Mouse (Mus musculus) small intestine, adult 2 months (tissue): ENCODE measurements around the gene Golga7b. TPM values are rescaled to one million over a fixed set of nuclear protein-coding genes. Genes with fewer than 3 reads are reported as not detected.

Experiments
- H3K27ac ChIP-seq: fragments of 200-500 bp; 2 replicates; pipeline ENCODE4 v1.5.1; 2012; ENCODE audit warnings: low read depth, low read length, control low read depth, inconsistent platforms; ENCODE audit not compliant: insufficient read depth
- H3K27me3 ChIP-seq: fragments of 200-500 bp; 2 replicates; pipeline ENCODE4 v1.6.1; 2012; ENCODE audit warnings: mild to moderate bottlenecking, moderate library complexity, low read length, inconsistent platforms; ENCODE audit not compliant: control insufficient read depth, insufficient read depth
- H3K36me3 ChIP-seq: fragments of 200-500 bp; 2 replicates; pipeline ENCODE4 v1.6.1; 2012; ENCODE audit warnings: mild to moderate bottlenecking, low read length, control low read depth, inconsistent platforms; ENCODE audit not compliant: control insufficient read depth, insufficient read depth
- H3K4me1 ChIP-seq: fragments of 200-500 bp; 2 replicates; pipeline ENCODE4 v1.6.1; 2012; ENCODE audit warnings: low read length, inconsistent platforms, mixed read lengths; ENCODE audit not compliant: control insufficient read depth, insufficient read depth, insufficient read length
- H3K4me3 ChIP-seq: fragments of 200-500 bp; 2 replicates; pipeline ENCODE4 v1.5.1; 2012; ENCODE audit warnings: low read depth, mild to moderate bottlenecking, control low read depth, inconsistent platforms, low read length, moderate library complexity
- CTCF ChIP-seq: fragments of 200-500 bp; IDR thresholded peaks from 2 replicates; pipeline ENCODE4 v1.5.1; 2012; ENCODE audit warnings: low read depth, mild to moderate bottlenecking, control low read depth, inconsistent platforms, low read length, moderate library complexity, mixed read lengths; ENCODE audit not compliant: insufficient replicate concordance, insufficient read length; ENCODE audit errors: extremely low read depth
- POLR2A ChIP-seq: fragments of 200-500 bp; IDR thresholded peaks from 2 replicates; pipeline ENCODE4 v1.6.1; 2012; ENCODE audit warnings: low read depth, mild to moderate bottlenecking, control low read depth, inconsistent platforms, low read length, moderate library complexity
- WGBS: fragments of 180-500 bp; shearing (Covaris S2); methylation state at CpG from one replicate; pipeline ENCODE4 v1.1.7; 2018; 5-methylcytosine and 5-hydroxymethylcytosine counted together
- polyA plus RNA-seq: library from polyadenylated mRNA; depleted of rRNA; stranded (reverse); fragments of >200 nt; gene quantifications from 2 replicates; pipeline ENCODE4 v1.2.3, GENCODE M21; 2012; rRNA removed

Golga7b gene
- 0.34 and 0.63 TPM in 2 replicates for polyA plus RNA-seq

GRCm38 (mm10) chr19:42247519-42247918 is at the start of gene Golga7b:
Gene Golga7b, plus strand, starts transcription at chr19:42247574.
- WGBS, result 84% methylated on average over 3 of the region's 3 CpGs
- Histone ChIP-seq H3K4me3 (no peak within 1 kb of the TSS), H3K36me3 (no peaks in the 10 kb centered on the region), H3K4me1 (peaks cover 15% of the 10 kb centered on the region; the same call in 1 of the 2 replicates), H3K27ac (no peak within 1 kb of the TSS), H3K27me3 (no peaks in the 10 kb centered on the region)
- no peak for TF ChIP-seq CTCF
- no peak for TF ChIP-seq POLR2A

GRCm38 (mm10) chr19:42198026-42198425 is 49.3 kb upstream of the Golga7b start:
- Histone ChIP-seq H3K27ac (no peak overlapping the region), H3K36me3 (no peaks in the 10 kb centered on the region), H3K4me1 (peaks cover 14% of the 10 kb centered on the region), H3K4me3 (no peak overlapping the region), H3K27me3 (peaks cover 16% of the 10 kb centered on the region)
- WGBS, result 39% methylated on average over 11 of the region's 11 CpGs
- TF ChIP-seq CTCF (no peak), POLR2A (no peak)

- Histone ChIP-seq H3K27ac (no peak within 1 kb of the TSS), H3K4me1 (peaks cover 14% of the 10 kb centered on the region), H3K27me3 (peaks cover 16% of the 10 kb centered on the region), H3K36me3 (no peaks in the 10 kb centered on the region), H3K4me3 (peak within 1 kb of the TSS; percentile 41)
- 3% methylated on average over 60 of the region's 60 CpGs for WGBS
- no peak for TF ChIP-seq CTCF
- no peak for TF ChIP-seq POLR2A
These were observed 45.5 kb upstream of the Golga7b start, which contains the start of gene Sfrp5 for GRCm38 (mm10) chr19:42201696-42202381. Gene Sfrp5, minus strand, starts transcription at chr19:42202252.

GRCm38 (mm10) chr19:42202467-42202866 is 44.9 kb upstream of the Golga7b start:
- Histone ChIP-seq H3K36me3 (no peaks in the 10 kb centered on the region), H3K4me1 (peaks cover 14% of the 10 kb centered on the region), H3K27me3 (peaks cover 16% of the 10 kb centered on the region), H3K4me3 (peak overlapping the region; percentile 41; the same call in 1 of the 2 replicates), H3K27ac (no peak overlapping the region)
- TF ChIP-seq POLR2A (no peak), CTCF (no peak)
- 27% methylated on average over 8 of the region's 8 CpGs for WGBS

GRCm38 (mm10) chr19:42204306-42204705 is 43.1 kb upstream of the Golga7b start:
- 25% methylated on average over 4 of the region's 4 CpGs for WGBS
- Histone ChIP-seq H3K27ac (no peak overlapping the region), H3K27me3 (peaks cover 16% of the 10 kb centered on the region), H3K4me1 (peaks cover 11% of the 10 kb centered on the region), H3K36me3 (no peaks in the 10 kb centered on the region), H3K4me3 (no peak overlapping the region)
- TF ChIP-seq CTCF (no peak), POLR2A (no peak)

- WGBS, result 78% methylated on average over 8 of the region's 8 CpGs
- no peak overlapping the region for H3K4me3 ChIP-seq
- H3K27ac ChIP-seq, result no peak overlapping the region
- H3K4me1 ChIP-seq, result peaks cover 17% of the 10 kb centered on the region
- H3K27me3 ChIP-seq, result peaks cover 16% of the 10 kb centered on the region
- no peak for TF ChIP-seq CTCF
- no peak for TF ChIP-seq POLR2A
- no peaks in the 10 kb centered on the region for H3K36me3 ChIP-seq
These were observed 42.2 kb upstream of the Golga7b start for GRCm38 (mm10) chr19:42205201-42205600.

- Histone ChIP-seq H3K4me1 (peaks cover 7% of the 10 kb centered on the region; the same call in 1 of the 2 replicates), H3K36me3 (no peaks in the 10 kb centered on the region), H3K4me3 (no peak overlapping the region), H3K27me3 (peaks cover 2% of the 10 kb centered on the region; the same call in 1 of the 2 replicates), H3K27ac (no peak overlapping the region)
- WGBS, result 17% methylated on average over 7 of the region's 7 CpGs
- no peak for TF ChIP-seq POLR2A
- no peak for TF ChIP-seq CTCF
These were observed 37.9 kb upstream of the Golga7b start for GRCm38 (mm10) chr19:42209485-42209884.

- peaks cover 8% of the 10 kb centered on the region; the same call in 1 of the 2 replicates for H3K4me1 ChIP-seq
- no peaks in the 10 kb centered on the region for H3K36me3 ChIP-seq
- TF ChIP-seq CTCF, result no peak
- no peak overlapping the region for H3K4me3 ChIP-seq
- 21% methylated on average over 6 of the region's 6 CpGs for WGBS
- H3K27ac ChIP-seq, result no peak overlapping the region
- peaks cover 2% of the 10 kb centered on the region; the same call in 1 of the 2 replicates for H3K27me3 ChIP-seq
These were observed 37.4 kb upstream of the Golga7b start for GRCm38 (mm10) chr19:42209976-42210375.
